Mouse (Mus musculus) liver, embryonic 13.5 days (tissue): ENCODE measurements around the gene Sult1a1. TPM values are rescaled to one million over a fixed set of nuclear protein-coding genes. Genes with fewer than 3 reads are reported as not detected.

Source experiments
- ATAC-seq: fragments of 200-750 bp; cut with Nextera tagmentation; 2 replicates; pipeline ENCODE4 v1.8.0; 2017; ENCODE audit warnings: low read depth, mild to moderate bottlenecking, moderate number of reproducible peaks, moderate library complexity
- DNase-seq: peaks from one replicate; pipeline ENCODE4 v3.0.0; 2022
- H3K27ac ChIP-seq: fragments of 300-500 bp; sonication (generic); 2 replicates; pipeline ENCODE4 v1.5.1; 2015; ENCODE audit warnings: moderate library complexity, mild to moderate bottlenecking, inconsistent platforms
- H3K27me3 ChIP-seq: fragments of 300-500 bp; sonication (generic); 2 replicates; pipeline ENCODE4 v1.6.1; 2015; ENCODE audit warnings: mild to moderate bottlenecking, inconsistent platforms
- H3K36me3 ChIP-seq: fragments of 300-500 bp; sonication (generic); 2 replicates; pipeline ENCODE4 v1.6.1; 2015; ENCODE audit warnings: mild to moderate bottlenecking, inconsistent platforms
- H3K4me1 ChIP-seq: fragments of 300-500 bp; sonication (generic); replicated peaks from 2 replicates; pipeline ENCODE4 v1.6.1; 2015; ENCODE audit warnings: inconsistent platforms
- H3K4me2 ChIP-seq: fragments of 300-500 bp; sonication (generic); 2 replicates; pipeline ENCODE4 v1.6.1; 2015; ENCODE audit warnings: inconsistent platforms, mild to moderate bottlenecking, moderate library complexity
- H3K4me3 ChIP-seq: fragments of 300-500 bp; sonication (generic); replicated peaks from 2 replicates; pipeline ENCODE4 v1.5.1; 2015; ENCODE audit warnings: mild to moderate bottlenecking, inconsistent platforms
- H3K9ac ChIP-seq: fragments of 300-500 bp; sonication (generic); 2 replicates; pipeline ENCODE4 v1.6.1; 2015; ENCODE audit warnings: mild to moderate bottlenecking, inconsistent platforms
- H3K9me3 ChIP-seq: fragments of 300-500 bp; sonication (generic); replicated peaks from 2 replicates; pipeline ENCODE4 v1.6.1; 2016; ENCODE audit warnings: inconsistent platforms
- WGBS: fragments of 180-500 bp; shearing (Covaris S2); methylation state at CpG from one replicate; pipeline ENCODE4 v1.1.7; 2015; ENCODE audit not compliant: insufficient replicate concordance; 5-methylcytosine and 5-hydroxymethylcytosine counted together
- polyA plus RNA-seq: library from polyadenylated mRNA; unstranded; fragments of >200 nt; fragmentation: Nextera tagmentation; extraction: Ambion mirVana; gene quantifications from 2 replicates; pipeline ENCODE4 v1.2.1, GENCODE M21; 2015

Sult1a1 gene
- polyA plus RNA-seq, 1 experiment from 2014 or later, result 2.0 TPM

DNA sequence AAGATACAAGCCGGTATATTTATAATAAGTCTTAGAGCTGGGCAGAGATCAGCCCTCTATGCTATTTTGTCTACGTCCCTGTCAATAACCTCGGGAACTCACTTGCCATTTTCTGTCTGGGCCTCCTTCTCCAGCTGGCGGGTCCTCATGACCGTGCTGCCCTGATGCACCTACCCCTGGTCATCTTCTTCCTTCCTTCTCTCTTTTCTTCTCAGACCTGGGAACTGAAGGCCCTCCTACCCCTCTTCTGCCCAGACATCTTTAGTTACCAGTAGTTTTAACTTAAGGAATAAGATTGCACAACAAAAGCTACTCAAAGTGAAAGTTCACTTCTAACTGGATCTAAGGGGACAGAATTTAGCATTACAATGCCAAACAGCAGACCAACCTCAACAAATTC is 3.5 kb upstream of the Sult1a1 start:
- DNase-seq (no peak), ATAC-seq (no peak)
- Histone ChIP-seq H3K27ac (no peak overlapping the region), H3K4me2 (no peak overlapping the region), H3K9me3 (no peaks in the 10 kb centered on the region), H3K27me3 (no peaks in the 10 kb centered on the region), H3K36me3 (peaks cover 9% of the 10 kb centered on the region; the same call in 1 of the 2 replicates), H3K4me3 (no peak overlapping the region), H3K4me1 (peaks cover 12% of the 10 kb centered on the region; the same call in 1 of the 2 replicates), H3K9ac (no peak overlapping the region)
- 79% methylated on average over 5 of the region's 5 CpGs for WGBS

DNA sequence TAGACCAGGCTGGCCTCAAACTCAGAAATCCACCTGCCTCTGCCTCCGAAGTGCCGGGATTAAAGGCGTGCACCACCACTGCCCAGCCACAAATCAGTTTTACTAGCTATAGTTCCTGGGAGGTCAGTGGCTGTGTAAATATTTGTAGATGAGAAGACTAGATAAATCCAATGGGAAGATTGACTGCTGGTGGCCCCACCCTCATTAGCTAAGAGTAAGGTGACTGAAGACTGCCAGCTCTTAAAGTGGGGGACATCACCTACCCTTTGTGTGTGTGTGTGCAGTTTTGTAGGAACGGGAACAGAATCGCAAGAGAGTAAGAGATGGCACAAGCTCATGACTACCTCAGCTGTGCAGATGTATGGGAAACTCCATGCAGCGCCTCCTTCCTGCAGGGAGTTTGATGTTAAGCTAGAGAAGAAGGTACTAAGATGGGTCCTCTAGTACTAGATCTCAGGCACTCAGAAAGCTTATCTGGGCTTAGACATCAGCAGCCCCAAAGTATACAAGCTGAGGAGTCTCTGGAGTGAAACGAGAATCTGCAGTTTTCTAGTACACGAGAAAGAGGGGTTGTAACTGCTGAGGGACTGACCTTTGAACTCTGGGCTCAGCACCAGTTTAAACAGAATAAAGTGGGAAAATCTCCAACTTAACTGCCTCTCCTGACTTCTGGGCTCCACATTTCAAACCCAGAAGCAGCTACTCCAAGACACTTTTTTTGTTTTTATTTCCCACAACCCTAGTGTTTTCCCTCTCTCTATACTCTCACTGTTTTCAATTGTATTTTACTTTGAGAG is 2.5 kb upstream of the Sult1a1 start:
- 76% methylated on average over 8 of the region's 8 CpGs for WGBS
- DNase-seq, result no peak

DNA sequence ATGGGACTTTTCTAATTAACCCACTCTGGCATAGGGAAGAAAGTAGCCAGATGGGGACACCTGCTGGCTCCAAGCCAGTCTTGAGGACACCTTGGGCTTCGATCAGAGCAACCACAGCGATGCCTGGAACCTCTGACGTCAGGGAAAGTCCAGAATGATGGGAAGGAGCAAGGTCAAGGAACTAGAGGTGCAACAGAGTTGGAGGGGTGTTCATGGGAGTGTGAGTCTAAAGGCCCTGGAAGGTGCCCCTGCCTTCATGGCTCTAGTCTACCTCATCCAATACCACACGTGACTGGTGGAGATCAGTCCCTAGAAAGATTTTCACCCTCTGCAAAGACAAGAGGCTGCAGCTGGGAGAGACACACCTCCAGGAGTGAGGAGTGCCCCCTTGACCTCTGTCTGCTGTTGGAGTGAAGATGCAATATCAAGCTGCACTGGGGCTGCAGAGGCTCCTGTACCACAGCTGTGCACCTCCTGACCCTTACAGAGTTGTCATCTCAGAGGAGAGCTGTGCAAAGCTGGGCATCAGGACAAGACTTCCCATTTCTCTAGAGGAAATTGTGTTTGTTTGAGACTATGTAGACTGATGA is 494 bp upstream of the Sult1a1 start:
- Histone ChIP-seq H3K9ac (no peak overlapping the region), H3K27me3 (no peaks in the 10 kb centered on the region), H3K4me3 (no peak overlapping the region), H3K4me1 (peaks cover 12% of the 10 kb centered on the region; the same call in 1 of the 2 replicates), H3K36me3 (peaks cover 28% of the 10 kb centered on the region), H3K27ac (no peak overlapping the region; the same call in 1 of the 2 replicates), H3K4me2 (no peak overlapping the region), H3K9me3 (no peaks in the 10 kb centered on the region)
- DNase-seq (no peak), ATAC-seq (no peak)
- WGBS, result 60% methylated on average over 4 of the region's 4 CpGs

More for the DNA sequence above, 2.5 kb upstream of the Sult1a1 start:
- Histone ChIP-seq H3K4me2 (no peak overlapping the region), H3K4me3 (no peak overlapping the region), H3K27me3 (no peaks in the 10 kb centered on the region), H3K4me1 (peaks cover 12% of the 10 kb centered on the region; the same call in 1 of the 2 replicates), H3K27ac (peak overlapping the region; percentile 11; the same call in 1 of the 2 replicates), H3K9me3 (no peaks in the 10 kb centered on the region), H3K9ac (no peak overlapping the region), H3K36me3 (peaks cover 9% of the 10 kb centered on the region; the same call in 1 of the 2 replicates)
- peak; percentile 32; the same call in 1 of the 2 replicates for ATAC-seq

DNA sequence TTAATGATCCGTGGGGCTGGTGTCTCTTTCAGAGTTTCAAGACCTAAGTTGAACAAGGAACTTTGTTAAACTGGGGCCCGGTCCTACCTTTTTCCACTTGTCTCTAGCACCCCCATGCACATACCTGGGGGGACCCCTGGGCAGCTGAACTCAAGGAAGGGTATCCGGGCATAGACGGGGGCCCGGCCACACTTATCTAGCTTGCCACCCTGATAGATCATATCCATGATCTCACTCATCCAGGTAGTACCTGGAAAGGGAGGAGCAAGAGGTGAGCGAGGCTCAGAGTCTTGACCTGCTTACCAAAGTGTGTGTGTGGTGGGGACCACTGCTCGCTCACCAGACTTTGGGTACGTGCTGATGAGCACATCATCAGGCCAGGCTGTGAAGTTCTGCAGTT is 1.1 kb downstream of the Sult1a1 start:
- no peaks in the 10 kb centered on the region for H3K27me3 ChIP-seq
- H3K4me3 ChIP-seq, result no peak overlapping the region
- H3K4me2 ChIP-seq, result no peak overlapping the region
- H3K36me3 ChIP-seq, result peaks cover 44% of the 10 kb centered on the region
- no peak for DNase-seq
- no peak overlapping the region for H3K27ac ChIP-seq
- H3K9me3 ChIP-seq, result no peaks in the 10 kb centered on the region
- H3K9ac ChIP-seq, result no peak overlapping the region
- WGBS, result 84% methylated on average over 8 of the region's 8 CpGs
- no peak for ATAC-seq
- peaks cover 12% of the 10 kb centered on the region; the same call in 1 of the 2 replicates for H3K4me1 ChIP-seq

DNA sequence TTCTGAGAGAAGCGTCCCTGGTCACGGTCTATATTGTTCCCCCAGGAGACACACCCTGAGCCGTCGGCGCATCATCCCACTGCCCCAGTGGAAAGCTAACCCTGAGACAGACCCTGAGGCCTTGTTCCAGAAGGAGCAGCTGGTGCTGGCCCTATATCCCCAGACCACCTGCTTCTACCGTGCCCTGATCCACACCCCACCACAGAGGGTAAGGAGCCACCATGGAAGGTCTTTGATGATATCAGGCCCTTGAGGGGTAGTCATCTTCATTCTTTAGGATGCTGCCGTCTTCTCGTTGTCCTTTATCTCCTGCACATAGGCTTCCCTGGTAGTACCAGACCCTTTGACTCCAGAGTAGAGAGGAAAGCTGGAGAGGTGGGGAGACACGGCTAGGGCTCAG is 4.1 kb downstream of the Sult1a1 start:
- Histone ChIP-seq H3K36me3 (peaks cover 60% of the 10 kb centered on the region), H3K4me3 (no peak overlapping the region)
- ATAC-seq, result no peak

GRCm38 (mm10) chr7:126670152-126670551 is 6.1 kb downstream of the Sult1a1 start:
- no peak overlapping the region for H3K27ac ChIP-seq
- no peaks in the 10 kb centered on the region for H3K9me3 ChIP-seq
- no peak overlapping the region for H3K4me3 ChIP-seq
- H3K36me3 ChIP-seq, result peaks cover 73% of the 10 kb centered on the region
- DNase-seq (no peak), ATAC-seq (no peak)
- H3K4me2 ChIP-seq, result no peak overlapping the region
- H3K4me1 ChIP-seq, result 0 out of 2 replicates have a peak, but pooled peaks cover 3% of the 10 kb centered on the region
- no peaks in the 10 kb centered on the region for H3K27me3 ChIP-seq
- 83% methylated on average over 3 of the region's 3 CpGs for WGBS
- no peak overlapping the region for H3K9ac ChIP-seq

More for the DNA sequence above, 4.1 kb downstream of the Sult1a1 start:
- 89% methylated on average over 9 of the region's 9 CpGs for WGBS
- Histone ChIP-seq H3K9me3 (no peaks in the 10 kb centered on the region), H3K4me1 (peaks cover 15% of the 10 kb centered on the region; the same call in 1 of the 2 replicates), H3K27me3 (no peaks in the 10 kb centered on the region), H3K9ac (no peak overlapping the region), H3K27ac (no peak overlapping the region), H3K4me2 (no peak overlapping the region)
- no peak for DNase-seq

GRCm38 (mm10) chr7:126668452-126668851 is 7.8 kb downstream of the Sult1a1 start:
- DNase-seq (no peak), ATAC-seq (no peak)
- Histone ChIP-seq H3K4me2 (no peak overlapping the region), H3K9ac (no peak overlapping the region), H3K27ac (no peak overlapping the region; the same call in 1 of the 2 replicates), H3K4me3 (no peak overlapping the region), H3K4me1 (peaks cover 9% of the 10 kb centered on the region; the same call in 1 of the 2 replicates), H3K36me3 (peaks cover 85% of the 10 kb centered on the region), H3K9me3 (no peaks in the 10 kb centered on the region), H3K27me3 (no peaks in the 10 kb centered on the region)
- 67% methylated on average over 5 of the region's 5 CpGs for WGBS

- H3K9me3 ChIP-seq, result no peaks in the 10 kb centered on the region
- no peak for ATAC-seq
- peaks cover 9% of the 10 kb centered on the region; the same call in 1 of the 2 replicates for H3K4me1 ChIP-seq
- H3K27ac ChIP-seq, result no peak overlapping the region
- H3K9ac ChIP-seq, result no peak overlapping the region
- no peaks in the 10 kb centered on the region for H3K27me3 ChIP-seq
- no peak overlapping the region for H3K4me2 ChIP-seq
- H3K4me3 ChIP-seq, result no peak overlapping the region
- no peak for DNase-seq
- peaks cover 84% of the 10 kb centered on the region for H3K36me3 ChIP-seq
- 72% methylated on average over 9 of the region's 9 CpGs for WGBS
Observed at GRCm38 (mm10) chr7:126667495-126668090, 8.6 kb downstream of the Sult1a1 start.

DNA sequence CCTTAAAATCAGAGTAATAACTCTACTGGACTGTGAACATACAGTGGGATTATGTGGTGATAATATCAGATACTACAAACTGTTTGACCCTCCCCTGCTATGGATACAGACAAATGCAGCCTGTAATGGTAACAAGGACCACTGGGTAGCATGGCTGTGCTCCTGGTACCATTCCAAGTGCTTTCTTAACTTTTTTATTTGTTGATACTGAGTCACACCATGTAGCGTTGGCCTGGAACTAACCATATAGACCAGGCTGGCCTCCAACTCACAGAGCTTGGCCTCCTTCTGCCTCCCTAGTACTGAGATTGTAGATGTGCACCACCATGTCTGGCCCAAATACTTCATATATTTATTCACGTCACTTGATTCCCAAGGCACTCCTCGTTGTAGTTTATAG is 11.0 kb downstream of the Sult1a1 start:
- no peak overlapping the region for H3K9ac ChIP-seq
- H3K36me3 ChIP-seq, result peaks cover 63% of the 10 kb centered on the region
- DNase-seq, result no peak
- H3K4me1 ChIP-seq, result peaks cover 12% of the 10 kb centered on the region; the same call in 1 of the 2 replicates
- WGBS, result 90% methylated on average over 3 of the region's 3 CpGs
- no peak overlapping the region for H3K4me3 ChIP-seq
- no peak for ATAC-seq
- H3K9me3 ChIP-seq, result no peaks in the 10 kb centered on the region
- no peaks in the 10 kb centered on the region for H3K27me3 ChIP-seq
- H3K27ac ChIP-seq, result no peak overlapping the region
- no peak overlapping the region for H3K4me2 ChIP-seq

- no peak; the same call in 1 of the 2 replicates for ATAC-seq
- no peak for DNase-seq
- Histone ChIP-seq H3K27ac (no peak overlapping the region), H3K4me2 (no peak overlapping the region), H3K27me3 (no peaks in the 10 kb centered on the region), H3K9me3 (no peaks in the 10 kb centered on the region), H3K4me1 (peaks cover 12% of the 10 kb centered on the region; the same call in 1 of the 2 replicates), H3K4me3 (no peak overlapping the region), H3K36me3 (peaks cover 57% of the 10 kb centered on the region), H3K9ac (no peak overlapping the region)
- 80% methylated on average over 8 of the region's 8 CpGs for WGBS
Observed at GRCm38 (mm10) chr7:126663646-126664045, 12.6 kb downstream of the Sult1a1 start.

DNA sequence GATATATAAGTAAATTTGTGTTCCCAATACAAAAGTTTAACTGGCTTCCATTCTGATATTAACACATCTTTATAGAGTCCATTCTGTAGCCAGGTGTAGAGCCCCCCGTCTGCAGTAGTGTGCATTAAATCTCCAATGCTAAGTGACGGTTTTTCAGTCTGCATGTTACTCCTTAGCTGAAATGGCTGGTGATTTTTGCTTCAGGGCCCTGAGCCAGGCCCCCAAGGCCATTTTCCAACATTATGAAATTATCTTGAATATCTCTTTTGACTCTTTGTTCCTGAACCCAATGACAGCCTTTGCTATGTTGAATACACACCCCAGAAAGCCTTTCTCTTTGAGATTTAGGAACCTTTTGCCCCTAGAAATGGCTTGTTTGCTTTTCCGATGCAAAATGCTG is 16.5 kb downstream of the Sult1a1 start:
- Histone ChIP-seq H3K27ac (no peak overlapping the region), H3K36me3 (peaks cover 23% of the 10 kb centered on the region), H3K27me3 (no peaks in the 10 kb centered on the region), H3K4me2 (no peak overlapping the region), H3K9ac (no peak overlapping the region), H3K9me3 (no peaks in the 10 kb centered on the region), H3K4me3 (no peak overlapping the region), H3K4me1 (peaks cover 40% of the 10 kb centered on the region)
- DNase-seq (no peak), ATAC-seq (no peak)
- 78% methylated on average over 3 of the region's 3 CpGs for WGBS
